Mouse (Mus musculus): ENCODE results near the gene Tigd2.
"Not testable (repeated sequence)": the region's sequence is repeated elsewhere in the genome, so short reads cannot be mapped to it uniquely, and the experiment has no call there.

The Tigd2 gene

DNA sequence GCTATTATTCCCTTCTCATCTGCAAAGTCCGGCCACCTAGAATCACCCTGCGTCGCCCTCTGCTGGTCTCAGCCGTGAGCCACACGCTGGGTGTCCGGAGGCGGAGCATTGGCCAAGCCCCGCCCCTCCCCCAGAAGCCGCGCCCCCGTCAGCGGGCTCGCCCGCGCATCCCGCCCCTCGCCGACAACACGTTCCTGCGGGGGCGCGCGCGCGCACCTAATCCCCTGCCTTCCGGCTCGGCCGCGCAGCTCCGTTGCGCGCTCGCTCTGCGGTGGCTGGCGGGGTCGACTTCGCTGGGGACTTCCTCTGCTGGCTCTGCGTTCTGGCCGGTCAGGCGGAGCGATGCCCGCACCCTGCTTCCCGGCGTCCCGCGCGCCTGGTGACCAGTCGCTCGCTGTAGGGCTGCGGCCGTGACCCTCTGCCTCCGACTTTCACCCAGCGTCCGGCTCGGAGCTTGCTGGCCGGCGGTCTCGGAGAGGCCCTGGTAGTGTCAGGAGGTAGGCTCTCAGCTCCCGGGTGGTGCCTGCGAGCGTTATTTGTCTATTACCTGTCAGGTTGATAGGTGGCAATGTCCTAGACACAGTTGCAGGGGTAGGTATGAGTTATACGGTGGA, at the start of gene Tigd2:
TSS of gene Tigd2 (plus strand) at position 186 of the 614 bp plus-strand sequence.
- peak; percentile 87 to 89 for DNase-seq

DNA sequence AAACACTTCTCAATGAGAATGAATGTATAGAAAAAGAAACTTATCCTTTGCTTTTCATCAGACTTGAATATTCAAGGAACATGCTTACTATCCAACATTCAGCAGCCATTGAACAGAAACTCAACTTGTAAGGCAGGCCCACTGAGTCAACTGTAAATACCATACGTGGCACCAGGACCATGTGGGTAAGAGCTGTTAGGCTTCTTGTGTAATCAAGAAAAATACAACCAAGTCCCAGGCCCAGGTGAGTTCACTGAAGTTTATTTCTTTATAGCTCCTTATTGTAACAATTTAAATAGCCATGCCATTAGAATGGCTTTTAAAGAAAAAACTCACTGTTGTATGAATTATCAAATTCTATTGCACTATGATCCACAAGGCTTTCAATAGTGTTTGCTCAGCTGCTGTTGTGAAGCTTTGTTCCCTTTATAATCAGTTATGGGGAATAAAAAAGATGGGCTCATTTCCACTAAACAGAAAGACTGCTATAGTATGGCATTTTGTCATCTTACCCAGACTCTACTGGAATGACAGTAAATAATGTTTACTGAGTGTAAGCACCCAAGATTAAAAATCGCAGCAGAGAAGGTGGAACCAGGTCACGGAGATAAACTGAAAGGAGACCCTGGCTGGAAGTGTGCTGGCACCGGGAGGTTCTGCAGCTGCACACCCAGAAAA, 46.7 kb upstream of the Tigd2 start:
- DNase-seq, result no peak

DNA sequence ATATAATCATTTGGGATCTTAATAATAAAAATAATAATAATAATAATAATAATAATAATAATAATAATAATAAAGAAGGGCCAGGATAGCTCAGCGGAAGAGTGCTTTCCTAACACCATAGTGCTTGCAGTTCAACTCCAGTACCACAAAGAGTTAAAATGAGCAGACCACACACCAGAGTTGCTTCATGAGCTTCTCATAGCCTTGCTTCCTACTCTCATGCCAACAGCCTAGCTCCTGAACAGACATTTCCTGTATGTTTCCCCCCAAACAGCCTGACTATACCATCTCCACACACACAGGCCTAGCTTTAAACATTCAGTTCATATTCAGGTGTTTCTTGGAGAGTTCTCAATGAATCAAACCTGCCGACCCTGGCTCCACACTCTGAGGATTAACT, 45.8 kb upstream of the Tigd2 start:
- DNase-seq, result no peak

DNA sequence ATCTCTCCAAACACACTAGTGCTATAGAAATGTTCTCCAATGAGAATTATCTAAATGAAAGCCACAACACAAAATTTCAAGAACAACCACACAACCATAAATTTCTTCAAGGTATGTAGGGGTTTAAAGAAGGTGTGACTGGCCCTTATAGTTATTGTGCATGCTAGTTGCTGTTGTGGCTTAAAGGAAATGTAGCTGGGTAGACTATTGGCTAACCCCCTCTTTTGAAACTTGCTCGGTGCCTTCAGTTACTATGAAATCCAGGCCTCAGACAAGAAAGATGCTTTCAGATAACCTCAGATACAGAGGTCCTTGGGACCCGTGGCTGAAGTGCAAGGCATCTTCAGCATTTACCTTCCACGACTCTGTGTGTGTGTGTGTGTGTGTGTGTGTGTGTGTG, 45.3 kb upstream of the Tigd2 start:
- DNase-seq, result no peak

DNA sequence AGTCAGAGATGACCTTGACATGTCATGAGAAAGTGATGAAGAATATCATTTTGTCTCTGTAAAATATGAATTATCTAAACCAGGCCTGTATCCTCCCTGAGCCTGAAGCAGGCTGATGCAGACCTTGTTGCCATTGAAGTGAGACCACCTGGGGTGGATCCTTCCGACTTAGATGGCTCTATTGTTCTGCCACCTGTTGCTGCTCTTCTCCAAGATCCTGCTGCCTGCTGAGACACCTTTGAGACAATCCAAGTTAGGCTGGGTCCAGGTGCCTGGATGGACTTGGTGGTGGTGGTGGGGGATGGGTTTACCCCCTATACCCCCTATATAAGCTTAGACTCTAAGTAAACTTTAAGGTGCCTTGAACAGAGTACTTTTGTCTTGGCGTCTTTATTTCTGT, 39.7 kb upstream of the Tigd2 start:
- no peak for DNase-seq

DNA sequence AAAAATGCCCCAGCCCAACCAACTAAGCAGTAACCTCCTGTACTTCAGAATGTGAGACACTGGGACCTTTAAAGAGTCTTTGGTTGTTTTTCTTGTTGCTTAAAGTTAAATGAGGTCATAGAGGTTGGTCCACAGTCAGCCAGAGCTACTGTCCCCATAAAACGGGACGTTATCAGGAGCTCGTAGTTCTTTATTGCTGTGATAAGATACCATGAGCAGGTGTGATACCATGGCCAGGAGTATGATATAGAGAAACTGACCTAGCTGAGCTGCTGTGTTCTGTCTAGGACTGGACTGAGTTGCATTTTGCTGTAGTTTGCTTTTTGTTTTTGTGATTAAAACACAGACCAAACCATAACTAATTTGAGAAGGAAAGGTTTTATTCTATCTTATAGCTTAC, 37.4 kb upstream of the Tigd2 start:
- no peak for DNase-seq

DNA sequence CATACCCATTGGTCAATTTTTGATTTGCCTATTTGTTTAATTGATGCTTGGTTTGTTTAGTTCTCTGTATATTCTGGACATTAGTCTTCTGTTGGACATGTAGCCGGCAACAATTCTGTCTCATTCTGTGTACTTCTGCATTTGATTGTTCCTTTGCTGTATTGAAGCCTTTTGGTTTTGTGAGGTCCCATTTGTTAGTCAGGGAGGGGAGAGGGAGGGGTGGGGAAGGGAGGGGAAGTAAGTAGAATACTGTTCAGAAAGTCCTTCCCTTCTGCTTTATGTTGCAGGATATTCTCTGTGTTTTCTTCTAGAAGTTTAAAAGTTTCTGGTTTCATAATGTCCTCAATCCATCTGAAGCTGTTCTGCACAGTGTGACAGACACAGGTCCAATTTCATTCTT, 34.7 kb upstream of the Tigd2 start:
- DNase-seq, result no peak

DNA sequence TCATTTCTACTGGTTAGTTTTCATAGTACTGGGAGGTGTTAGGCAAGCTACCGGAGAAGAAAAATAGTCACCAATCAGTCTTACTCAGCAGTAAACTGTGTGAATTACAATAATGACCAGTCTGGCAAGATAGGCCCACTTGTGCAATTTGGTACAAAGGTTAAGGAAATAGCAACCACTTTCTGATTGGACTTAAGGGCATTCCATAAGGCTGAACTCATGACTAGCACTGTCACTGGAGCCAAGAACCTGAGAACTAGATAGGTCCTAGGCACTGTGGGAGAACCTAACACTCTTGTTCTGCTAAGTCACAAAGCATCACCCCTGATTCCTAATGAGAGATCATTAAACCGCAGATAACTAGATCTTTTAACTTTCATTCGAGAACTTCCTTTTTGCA, 30.6 kb upstream of the Tigd2 start:
- peak; percentile 8 to 46 for DNase-seq

DNA sequence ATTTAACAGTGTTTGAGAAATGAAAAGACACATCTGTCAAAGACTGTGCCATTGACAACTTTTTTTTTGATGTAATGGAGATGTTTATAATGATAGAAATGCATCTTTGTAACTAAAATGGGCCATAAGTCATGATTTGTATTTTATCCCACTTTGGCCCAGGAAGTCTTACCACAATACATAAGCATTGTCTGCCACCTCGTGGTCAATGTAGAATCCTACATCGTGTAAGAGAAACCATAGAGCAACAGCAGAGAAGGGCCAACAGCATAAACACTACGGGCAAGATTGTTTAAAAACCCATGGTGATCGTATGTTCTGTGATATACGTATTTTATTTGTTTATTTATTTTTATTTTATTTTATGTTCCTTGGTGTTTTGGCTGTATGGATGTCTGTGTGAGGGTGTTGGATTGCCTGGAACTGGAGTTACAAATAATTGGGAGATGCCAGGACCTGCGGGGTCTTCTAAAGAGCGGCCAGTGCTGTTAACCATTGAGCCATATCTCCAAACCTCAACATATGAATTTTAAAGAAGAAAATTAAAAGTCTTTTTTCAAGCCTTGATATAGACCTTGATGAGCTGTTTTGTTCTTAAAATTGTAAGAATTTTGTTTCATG, 28.2 kb upstream of the Tigd2 start:
- DNase-seq, result peak in 1 of 2 experiments; percentile 59

DNA sequence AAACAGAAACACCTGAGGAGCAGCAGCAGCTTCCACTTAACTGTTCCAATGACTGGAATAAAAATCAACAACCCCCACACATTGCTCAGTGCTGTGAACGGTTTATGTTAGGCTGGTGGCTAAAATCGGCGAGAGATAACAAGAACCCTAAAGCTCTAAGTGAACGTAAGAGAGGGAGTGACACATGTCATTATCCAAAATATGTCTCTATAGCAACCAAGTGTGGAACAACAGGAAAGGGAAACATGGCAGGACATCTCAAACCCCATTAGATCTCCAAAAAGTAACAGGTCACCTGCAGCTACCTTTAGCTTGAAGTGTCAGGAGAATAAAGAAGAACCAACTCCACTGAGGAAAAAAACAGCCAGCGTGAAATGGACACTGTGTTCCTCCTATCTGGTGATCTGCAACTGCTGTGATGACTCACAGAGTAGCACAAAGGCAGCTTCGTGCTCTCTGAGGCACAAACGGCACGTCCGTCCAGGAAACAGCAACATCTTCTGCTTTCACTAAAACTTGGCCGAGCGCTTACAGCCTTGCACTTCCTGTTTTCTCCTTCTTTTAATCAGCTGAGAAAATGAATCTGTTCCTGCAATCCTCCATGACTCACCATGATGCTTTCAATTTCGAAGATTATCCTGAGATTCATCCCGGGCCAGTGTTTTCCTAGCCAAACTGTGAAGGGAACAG, 23.5 kb upstream of the Tigd2 start:
- DNase-seq, result peak; percentile 40 to 42

DNA sequence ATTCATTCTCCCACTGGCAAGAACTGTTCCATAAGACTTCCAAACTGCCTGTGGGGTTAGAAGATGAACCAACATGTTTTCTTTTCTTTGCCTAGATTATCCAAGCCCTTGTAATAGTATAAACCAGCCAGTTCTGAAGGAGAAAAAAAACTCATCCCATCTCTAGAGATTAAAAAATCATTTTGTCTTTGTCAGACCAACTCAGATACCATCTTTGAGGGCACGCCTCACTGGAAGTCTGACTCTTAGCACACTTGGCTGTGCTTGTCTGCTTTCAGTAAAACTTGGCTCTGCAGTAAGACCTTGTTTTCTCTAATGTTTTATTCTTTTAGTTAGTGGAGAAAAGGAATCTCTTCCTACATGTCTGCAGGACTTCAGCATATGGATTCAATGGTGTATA, 18.7 kb upstream of the Tigd2 start:
- DNase-seq, result no peak

DNA sequence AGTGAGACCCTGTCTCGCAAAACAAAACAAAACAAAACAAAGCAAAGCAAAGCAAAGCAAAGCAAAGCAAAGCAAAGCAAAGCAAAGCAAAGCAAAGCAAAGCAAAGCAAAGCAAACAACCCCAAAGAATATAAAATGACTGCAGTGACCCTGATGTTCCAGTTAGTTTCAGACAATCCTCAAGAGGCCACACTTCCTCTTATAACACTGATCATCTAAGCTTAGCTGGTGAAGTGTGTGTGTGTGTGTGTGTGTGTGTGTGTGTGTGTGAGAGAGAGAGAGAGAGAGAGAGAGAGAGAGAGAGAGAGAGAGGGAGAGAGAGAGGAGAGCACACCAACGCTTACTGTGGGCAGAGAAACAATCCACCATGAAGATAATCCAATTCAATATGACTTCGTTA, 14.2 kb upstream of the Tigd2 start:
- not testable (repeated sequence) for DNase-seq

DNA sequence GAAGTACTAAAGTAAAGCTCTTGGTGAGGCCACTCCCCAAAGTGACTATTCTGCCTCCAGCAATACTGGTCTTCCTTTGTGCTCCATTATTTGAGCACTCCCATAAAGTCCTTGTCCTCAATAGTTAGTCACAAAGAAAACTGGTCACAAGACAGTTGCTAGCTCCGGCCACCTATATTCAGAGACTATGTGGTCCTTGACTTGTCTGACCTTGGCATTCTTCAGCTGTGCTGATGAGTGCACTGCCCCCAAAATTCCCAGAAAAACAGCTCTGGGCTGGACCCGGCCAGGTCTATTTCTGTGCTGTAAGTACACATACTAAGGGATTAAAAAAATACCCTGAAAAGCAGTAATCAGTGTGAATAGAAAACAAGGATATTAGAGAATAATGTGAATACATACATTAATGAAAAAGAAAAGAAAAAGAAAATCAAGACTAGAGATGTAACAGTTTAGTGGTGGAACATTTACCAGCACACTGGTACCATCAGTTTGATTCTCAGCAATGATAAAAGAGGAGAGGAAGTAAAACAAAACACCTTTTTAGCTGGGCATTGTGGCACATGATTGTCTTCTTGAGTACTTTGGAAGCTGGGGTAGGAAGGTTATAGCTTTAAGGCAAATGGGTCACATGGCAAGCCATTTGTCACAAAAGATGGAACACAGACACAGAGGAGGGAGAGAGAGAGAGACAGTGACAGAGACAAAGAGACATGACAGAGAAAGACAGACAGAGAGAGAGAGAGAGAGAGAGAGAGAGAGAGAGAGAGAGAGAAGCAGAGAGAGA, 12.6 kb upstream of the Tigd2 start:
- DNase-seq, result no peak

DNA sequence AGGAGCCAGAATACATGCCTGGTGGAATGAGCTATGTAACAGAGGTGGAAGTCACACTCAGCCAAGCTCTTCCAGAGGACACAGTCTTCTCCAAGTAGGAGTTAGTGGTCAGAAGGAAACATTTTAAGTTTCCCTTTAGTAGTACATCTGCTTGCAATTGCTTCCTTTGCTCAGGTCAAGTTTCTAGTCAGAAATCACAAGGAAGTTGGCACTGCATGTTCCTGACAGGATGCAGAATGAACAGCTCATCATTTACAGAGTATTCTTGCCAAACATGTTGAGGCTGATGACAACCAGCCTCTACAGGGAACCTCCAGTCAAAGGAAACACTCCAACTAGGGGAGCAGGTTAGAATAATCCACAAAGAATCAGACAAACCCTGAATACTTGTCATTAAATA, 11.9 kb upstream of the Tigd2 start:
- DNase-seq, result no peak

DNA sequence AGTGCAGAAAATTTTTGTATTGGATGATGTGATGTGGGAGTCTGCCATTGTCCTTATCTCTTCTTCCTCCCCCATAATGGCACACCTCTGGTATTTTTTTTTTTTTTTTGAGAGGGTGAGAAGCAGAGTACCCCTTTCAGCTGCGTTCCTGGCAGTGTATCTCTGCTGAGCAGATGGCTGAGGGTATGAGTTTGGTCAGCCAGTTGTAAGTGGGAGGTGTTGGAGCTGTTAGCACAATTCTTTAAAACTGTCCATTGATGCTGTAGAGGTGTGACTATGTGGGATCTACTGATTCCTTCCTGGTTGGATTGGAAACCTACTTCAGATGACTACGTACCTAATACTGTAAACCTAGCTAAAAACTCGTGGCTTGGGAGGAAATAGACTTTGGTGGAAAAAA, 10.3 kb upstream of the Tigd2 start:
- no peak for DNase-seq

DNA sequence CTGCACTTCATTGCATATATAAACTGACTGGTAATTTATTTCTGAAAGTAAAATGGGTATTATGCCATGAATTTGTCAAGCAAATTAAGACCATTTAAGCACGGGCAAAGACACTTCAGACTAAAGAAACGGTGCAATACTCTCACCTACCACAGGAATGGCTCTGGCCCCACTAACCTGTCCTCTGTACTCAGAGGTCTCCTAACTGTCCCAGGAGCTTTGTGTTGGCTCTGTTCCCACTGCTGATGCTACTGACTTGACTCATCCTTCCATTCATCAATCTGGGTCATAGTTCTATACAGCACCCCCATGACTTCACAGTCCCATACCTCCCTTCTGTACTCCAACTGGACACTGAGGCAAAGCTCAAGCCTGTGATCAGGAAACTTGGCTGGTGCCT, 9.6 kb upstream of the Tigd2 start:
- DNase-seq, result no peak

DNA sequence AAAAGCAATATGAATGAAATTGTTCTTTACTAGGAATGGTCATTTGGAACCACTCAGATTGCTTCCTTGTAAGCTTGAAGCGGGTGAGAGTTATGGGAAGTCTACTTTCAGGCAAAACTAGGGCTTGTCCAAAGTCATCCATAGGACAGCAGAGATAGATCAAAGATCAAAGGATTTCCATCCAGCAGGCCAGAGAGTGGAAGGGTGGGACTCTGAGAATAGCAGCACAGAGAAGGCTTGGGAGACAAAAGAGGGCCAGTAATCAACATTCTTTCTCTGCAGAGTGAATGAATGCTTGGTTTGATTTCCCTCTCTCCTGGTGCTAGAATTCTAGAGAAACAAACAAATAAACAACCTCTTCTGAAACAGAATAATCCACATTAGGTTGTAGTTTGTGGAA, 1.1 kb upstream of the Tigd2 start:
- DNase-seq, result no peak

DNA sequence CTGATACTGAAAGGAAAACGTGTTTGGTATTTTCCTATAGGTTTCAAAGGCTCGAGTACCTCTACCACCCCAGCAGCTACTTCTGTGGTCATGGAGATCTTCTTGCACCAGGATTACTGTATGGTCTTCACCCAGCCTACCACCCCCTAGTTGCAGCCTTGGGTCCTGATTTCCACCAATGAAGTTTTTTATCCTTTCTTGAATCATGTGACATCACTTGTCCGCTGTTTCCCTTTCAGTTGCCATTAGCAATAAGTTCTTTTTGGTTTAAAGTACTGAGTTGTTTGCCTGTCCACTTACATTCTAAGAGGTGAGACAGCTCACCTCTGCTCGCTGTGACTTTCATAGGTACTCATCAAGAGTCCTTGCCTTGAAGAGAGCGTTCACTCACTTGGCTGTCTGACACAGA, 633 bp downstream of the Tigd2 start:
- DNase-seq, result peak; percentile 26 to 52

DNA sequence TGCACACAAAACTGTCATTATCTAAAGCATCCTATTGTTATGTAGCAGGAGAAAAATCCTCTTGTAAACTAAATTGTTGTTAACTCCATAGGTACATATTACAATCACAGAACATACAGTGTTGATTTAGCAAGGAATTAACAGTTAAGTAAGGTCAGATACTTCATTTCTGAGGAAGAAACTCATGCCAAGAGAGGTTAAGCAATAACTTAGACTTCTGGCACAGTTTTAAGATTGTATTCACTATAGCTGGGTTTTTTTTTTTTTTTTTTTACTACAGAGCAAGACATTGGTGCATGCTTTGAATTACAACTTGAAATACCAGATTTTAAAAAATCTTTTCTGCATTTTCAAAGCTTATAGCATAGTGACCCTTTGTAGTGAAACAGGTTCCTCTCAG, 24.5 kb downstream of the Tigd2 start:
- no peak for DNase-seq

DNA sequence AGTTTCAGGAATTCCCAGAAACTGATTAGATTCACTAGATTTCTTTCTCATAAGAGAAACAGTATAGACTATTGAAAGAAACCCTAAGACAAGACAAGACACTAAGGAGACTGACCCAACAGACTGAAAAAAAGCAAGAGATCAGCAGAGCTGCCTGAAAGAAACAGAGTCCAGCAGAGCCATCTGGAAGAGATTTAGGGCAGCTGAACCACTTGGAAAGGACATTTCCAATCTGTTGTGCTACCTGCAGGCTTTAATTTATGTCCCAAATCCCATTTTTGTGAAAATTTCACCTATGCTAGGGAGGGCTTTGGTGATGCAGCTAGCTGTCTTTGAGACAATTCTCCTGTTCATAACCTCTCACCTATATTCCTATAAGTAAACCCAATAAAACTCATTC, 25.0 kb downstream of the Tigd2 start:
- DNase-seq, result no peak

DNA sequence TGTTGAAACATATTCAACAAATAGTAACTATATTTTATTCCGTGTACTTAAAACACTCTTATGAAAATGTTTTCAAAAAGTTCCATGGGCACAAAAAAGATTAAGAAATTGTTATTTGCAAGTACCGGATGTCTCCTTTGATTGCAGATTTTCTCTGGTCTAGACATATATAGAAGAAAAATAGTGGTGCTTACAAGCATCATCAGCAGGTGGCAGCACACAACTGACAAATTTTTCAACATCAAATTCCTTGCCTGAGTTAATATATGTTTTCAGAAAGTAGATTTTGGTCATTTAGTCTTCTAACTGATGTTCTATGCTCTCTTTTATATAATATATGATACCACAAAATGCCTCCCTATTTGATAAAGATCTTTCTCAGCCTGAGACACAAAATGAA, 41.0 kb downstream of the Tigd2 start:
- peak in 1 of 2 experiments; percentile 31 for DNase-seq

DNA sequence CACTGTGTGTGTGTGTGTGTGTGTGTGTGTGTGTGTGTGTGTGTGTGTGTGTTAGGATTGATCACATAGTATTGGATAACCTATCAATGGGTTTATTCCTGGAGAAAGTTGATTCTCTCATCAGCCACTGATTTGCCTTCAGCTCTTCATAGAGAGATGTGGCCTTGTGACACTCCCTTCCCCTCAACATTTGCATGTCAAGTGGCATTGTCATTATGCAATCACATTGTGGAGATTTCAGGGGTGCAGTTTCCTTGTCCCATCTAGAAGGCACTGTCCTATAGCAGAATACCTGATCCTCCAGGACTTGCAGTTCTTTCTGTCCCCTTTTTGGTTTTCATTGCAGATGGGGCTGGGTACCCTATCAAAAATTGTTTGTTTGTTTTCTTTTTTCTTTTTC, 41.9 kb downstream of the Tigd2 start:
- peak in 1 of 2 experiments; percentile 8 for DNase-seq

DNA sequence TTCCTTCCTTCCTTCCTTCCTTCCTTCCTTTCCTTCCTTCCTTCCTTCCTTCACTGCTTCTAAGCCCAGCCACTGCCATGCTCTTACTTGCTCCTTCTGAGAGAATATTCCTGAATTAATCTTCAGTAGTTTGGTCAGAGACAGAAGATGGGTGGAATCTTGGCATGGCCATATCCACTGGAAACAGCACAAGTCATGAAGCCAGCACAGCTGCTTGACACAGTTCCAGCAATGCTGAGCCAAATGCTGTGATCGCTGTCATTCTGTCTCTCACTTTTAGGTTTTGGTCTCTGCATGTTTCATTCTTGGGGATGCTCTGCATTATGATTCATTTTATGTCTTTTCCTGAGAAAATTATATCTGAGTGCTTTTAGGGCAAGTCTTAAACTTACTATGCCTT, 47.2 kb downstream of the Tigd2 start:
- no peak for DNase-seq

All from lung, adult 18-20 months (tissue).